ENCODE assay signal across 12 mouse cellular contexts in the genomic region with DNA sequence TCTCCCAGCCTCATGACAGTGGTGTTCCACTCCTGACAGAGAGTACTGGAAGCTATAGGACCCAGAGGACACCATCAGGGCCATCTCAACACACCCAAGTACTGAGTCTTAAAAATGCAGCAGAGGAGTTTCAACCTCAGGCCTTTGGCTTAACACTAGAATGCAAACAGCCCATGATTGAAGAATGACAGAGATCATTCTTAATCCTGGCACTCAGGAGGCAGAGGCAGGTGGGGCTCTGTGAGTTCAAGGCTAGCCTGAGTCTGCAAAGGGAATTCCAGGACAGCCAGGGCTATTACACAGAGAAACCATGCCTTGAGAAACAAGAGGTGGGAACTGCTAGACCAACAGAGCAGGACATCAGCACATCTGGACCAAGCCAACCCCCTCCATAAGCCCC. TPM values are rescaled to one million over a fixed set of nuclear protein-coding genes. Genes with fewer than 3 reads are reported as not detected.
DNase-seq lines count a peak whose midpoint lies in the region; ATAC-seq and TF ChIP-seq lines count a peak whose summit lies in the region.
"Had no signal": no experiment of that assay in that cellular context is flagged by ENCODE, and none has a peak within 500 bp of the region (broad histone marks: within the 10 kb centered on the region; RNA-seq: fewer than 3 reads in every experiment).

No protein-coding gene starts in this region.

- ATAC-seq in heart, embryonic 16.5 days (replicated peaks; ENCODE audit: extremely low read depth, insufficient read depth, low FRiP score) = no peak
- ATAC-seq in lung, embryonic 16.5 days (ENCODE audit: low read depth) = no peak
- ATAC-seq in hindbrain, embryonic 14.5 days (ENCODE audit: low FRiP score) = no peak

- H3K4me3 ChIP-seq in heart, embryonic 16.5 days (ENCODE audit: low read length) = no peak overlapping the region
- H3K4me3 ChIP-seq in heart, embryonic 10.5 days = no peak overlapping the region; the same call in 1 of the 2 replicates
- no peak overlapping the region for H3K4me3 ChIP-seq in lung, embryonic 16.5 days (ENCODE audit: low read length)
- no peak overlapping the region for H3K4me3 ChIP-seq in lung, adult 2 months (replicated peaks; ENCODE audit: extremely low read depth, low read depth, low read length)
- no peak overlapping the region for H3K4me3 ChIP-seq in hindbrain, embryonic 14.5 days (replicated peaks; ENCODE audit: low read length)
- no peak overlapping the region for H3K4me3 ChIP-seq in olfactory bulb, adult 2 months (ENCODE audit: insufficient read depth, low read depth, low read length)

- H3K9me3 ChIP-seq in heart, embryonic 16.5 days (replicated peaks; ENCODE audit: control insufficient read depth, low read length) = no peaks in the 10 kb centered on the region
- no peaks in the 10 kb centered on the region for H3K9me3 ChIP-seq in heart, embryonic 10.5 days
- no peaks in the 10 kb centered on the region for H3K9me3 ChIP-seq in lung, embryonic 16.5 days (ENCODE audit: control insufficient read depth, low read length)
- H3K9me3 ChIP-seq in hindbrain, embryonic 14.5 days (ENCODE audit: control insufficient read depth, low read length) = no peaks in the 10 kb centered on the region

- H3K4me1 ChIP-seq in heart, embryonic 16.5 days (ENCODE audit: control insufficient read depth, insufficient read depth, low read length) = peaks cover 25% of the 10 kb centered on the region
- peaks cover 15% of the 10 kb centered on the region for H3K4me1 ChIP-seq in heart, embryonic 10.5 days
- H3K4me1 ChIP-seq in lung, embryonic 16.5 days (replicated peaks; ENCODE audit: control insufficient read depth, insufficient read depth, low read length) = peaks cover 20% of the 10 kb centered on the region
- peaks cover 13% of the 10 kb centered on the region for H3K4me1 ChIP-seq in lung, adult 2 months (ENCODE audit: control insufficient read depth, insufficient read depth, low read length)
- peaks cover 12% of the 10 kb centered on the region for H3K4me1 ChIP-seq in hindbrain, embryonic 14.5 days (replicated peaks; ENCODE audit: control insufficient read depth, insufficient read depth, low read length)
- H3K4me1 ChIP-seq in olfactory bulb, adult 2 months (ENCODE audit: control insufficient read depth, insufficient read depth, low read length) = peaks cover 14% of the 10 kb centered on the region

- H3K36me3 ChIP-seq in heart, embryonic 16.5 days (ENCODE audit: control insufficient read depth, insufficient read depth) = no peaks in the 10 kb centered on the region
- no peaks in the 10 kb centered on the region for H3K36me3 ChIP-seq in heart, embryonic 10.5 days
- no peaks in the 10 kb centered on the region for H3K36me3 ChIP-seq in lung, embryonic 16.5 days (ENCODE audit: control insufficient read depth, insufficient read depth, low read length)
- H3K36me3 ChIP-seq in hindbrain, embryonic 14.5 days (replicated peaks; ENCODE audit: control insufficient read depth, insufficient read depth) = no peaks in the 10 kb centered on the region

- no peak overlapping the region for H3K4me2 ChIP-seq in heart, embryonic 16.5 days (ENCODE audit: low read depth, low read length)
- H3K4me2 ChIP-seq in lung, embryonic 16.5 days (ENCODE audit: low read depth, low read length) = no peak overlapping the region
- no peak overlapping the region for H3K4me2 ChIP-seq in hindbrain, embryonic 14.5 days (replicated peaks)

- no peaks in the 10 kb centered on the region for H3K27me3 ChIP-seq in heart, embryonic 16.5 days (ENCODE audit: control insufficient read depth, insufficient read depth, low read length)
- H3K27me3 ChIP-seq in heart, embryonic 10.5 days (ENCODE audit: insufficient read depth, poor library complexity, severe bottlenecking) = no peaks in the 10 kb centered on the region
- H3K27me3 ChIP-seq in lung, embryonic 16.5 days (ENCODE audit: control insufficient read depth, insufficient read depth, low read depth, low read length) = no peaks in the 10 kb centered on the region
- no peaks in the 10 kb centered on the region for H3K27me3 ChIP-seq in hindbrain, embryonic 14.5 days (ENCODE audit: control insufficient read depth, insufficient read depth, low read length)

- no peak for DNase-seq in heart, embryonic 10.5 days (ENCODE audit: low spot score)
- DNase-seq in lung, adult 2 months = no peak
- no peak for DNase-seq in hindbrain, embryonic 14.5 days (ENCODE audit: low spot score)
- DNase-seq in urinary bladder, adult 2 months (ENCODE audit: low spot score) = no peak
- no peak for DNase-seq in thymus, postnatal 0 days (ENCODE audit: low spot score)
- DNase-seq: right cerebral cortex, postnatal 25 days; thymus, adult 18-20 months had no signal

- peak overlapping the region; percentile 79 for H3K27ac ChIP-seq in heart, embryonic 16.5 days (ENCODE audit: low read length)
- H3K27ac ChIP-seq in heart, embryonic 10.5 days = no peak overlapping the region
- peak overlapping the region; percentile 89 for H3K27ac ChIP-seq in lung, embryonic 16.5 days (ENCODE audit: low read length)
- H3K27ac ChIP-seq in hindbrain, embryonic 14.5 days = 0 out of 2 replicates have a peak overlapping the region, but pooled peaks have one; percentile 4
- peak overlapping the region; percentile 37; the same call in 1 of the 2 replicates for H3K27ac ChIP-seq in olfactory bulb, adult 2 months (ENCODE audit: insufficient read depth, low read depth, low read length)

- TF ChIP-seq CTCF in lung, adult 2 months (IDR thresholded peaks at IDR 0.05; ENCODE audit: insufficient read depth, low read length) = no peak
- no peak for TF ChIP-seq CTCF in olfactory bulb, adult 2 months (IDR thresholded peaks at IDR 0.05; ENCODE audit: insufficient read depth, low read depth, low read length)

- H3K9ac ChIP-seq in heart, embryonic 16.5 days (ENCODE audit: low read length) = peak overlapping the region; percentile 17; the same call in 1 of the 2 replicates
- H3K9ac ChIP-seq in lung, embryonic 16.5 days (ENCODE audit: low read length) = peak overlapping the region; percentile 47; the same call in 1 of the 2 replicates
- H3K9ac ChIP-seq in hindbrain, embryonic 14.5 days = no peak overlapping the region

- TF ChIP-seq POLR2A in lung, adult 2 months (IDR thresholded peaks at IDR 0.05; ENCODE audit: borderline replicate concordance, extremely low read depth, low read depth, low read length) = no peak
- TF ChIP-seq POLR2A in olfactory bulb, adult 2 months (IDR thresholded peaks at IDR 0.05; ENCODE audit: insufficient read depth, low read depth, low read length) = no peak

RNA-seq across cellular contexts. Expression of a gene that starts 35.6 kb away (rescaled TPM):
- not detected in 2 replicates for polyA plus RNA-seq in heart, embryonic 16.5 days (2015; fragmentation: Nextera tagmentation; extraction: Ambion mirVana)
- polyA plus RNA-seq in heart, embryonic 10.5 days (2016; fragmentation: Nextera tagmentation; extraction: Ambion mirVana) = not detected in 2 replicates
- not detected in 2 replicates for polyA plus RNA-seq in lung, embryonic 16.5 days (2015; fragmentation: Nextera tagmentation; extraction: Ambion mirVana)
- polyA plus RNA-seq in lung, adult 2 months (2012; rRNA removed) = not detected in 2 replicates
- polyA plus RNA-seq in hindbrain, embryonic 14.5 days (2014; fragmentation: Nextera tagmentation; extraction: Ambion mirVana) = not detected in 2 replicates
- not detected in 2 replicates for polyA plus RNA-seq in olfactory bulb, adult 2 months (2012; ENCODE audit: insufficient read depth, insufficient read length, low replicate concordance, missing spikeins)
- not detected in 2 replicates for polyA plus RNA-seq in urinary bladder, adult 2 months (2012; rRNA removed)
- polyA plus RNA-seq in thymus, postnatal 0 days (2015; fragmentation: Nextera tagmentation; extraction: Ambion mirVana) = 0.09 TPM in 1 of 2 replicates, not detected in the other
- polyA plus RNA-seq: brain, embryonic 14.5 days; liver, embryonic 16.5 days had no signal

RNA-seq across cellular contexts. Expression of a gene that starts 43.6 kb away (rescaled TPM):
- 7.9 and 9.4 TPM in 2 replicates for polyA plus RNA-seq in heart, embryonic 16.5 days (2015; fragmentation: Nextera tagmentation; extraction: Ambion mirVana)
- polyA plus RNA-seq in heart, embryonic 10.5 days (2016; fragmentation: Nextera tagmentation; extraction: Ambion mirVana) = 11.4 and 12.1 TPM in 2 replicates
- 11.9 and 12.4 TPM in 2 replicates for polyA plus RNA-seq in lung, embryonic 16.5 days (2015; fragmentation: Nextera tagmentation; extraction: Ambion mirVana)
- 5.7 and 7.3 TPM in 2 replicates for polyA plus RNA-seq in lung, adult 2 months (2012; rRNA removed)
- 12.3 and 13.1 TPM in 2 replicates for polyA plus RNA-seq in hindbrain, embryonic 14.5 days (2014; fragmentation: Nextera tagmentation; extraction: Ambion mirVana)
- not detected in 2 replicates for polyA plus RNA-seq in olfactory bulb, adult 2 months (2012; ENCODE audit: insufficient read depth, insufficient read length, low replicate concordance, missing spikeins)
- 6.7 and 6.9 TPM in 2 replicates for polyA plus RNA-seq in urinary bladder, adult 2 months (2012; rRNA removed)
- polyA plus RNA-seq in thymus, postnatal 0 days (2015; fragmentation: Nextera tagmentation; extraction: Ambion mirVana) = 3.4 and 3.7 TPM in 2 replicates
